Mouse (Mus musculus): Measurements from ENCODE around the gene Golga3.
A peak's percentile ranks its signal among the peaks of the same experiment; 100 is the strongest.

Gene Golga3

DNA sequence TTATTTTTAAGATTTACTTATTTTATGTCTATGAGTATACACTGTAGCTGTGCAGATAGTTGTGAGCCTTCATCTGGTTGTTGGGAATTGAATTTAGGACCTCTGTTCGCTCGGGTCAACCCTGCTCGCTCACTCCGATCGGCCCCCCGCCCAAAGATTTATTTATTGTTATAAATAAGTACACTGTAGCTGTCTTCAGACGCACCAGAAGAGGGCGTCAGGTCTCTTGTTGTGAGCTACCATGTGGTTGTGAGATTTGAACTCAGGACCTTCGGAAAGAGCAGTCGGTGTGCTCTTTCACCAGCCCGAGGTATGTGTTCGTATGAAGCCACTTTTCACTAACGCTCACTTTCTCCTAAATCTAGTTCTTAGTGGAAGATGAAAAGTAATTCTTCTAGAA, 55.1 kb downstream of the Golga3 start:
- DNase-seq (ENCODE audit: low spot score in 2 of 2): no peak

DNA sequence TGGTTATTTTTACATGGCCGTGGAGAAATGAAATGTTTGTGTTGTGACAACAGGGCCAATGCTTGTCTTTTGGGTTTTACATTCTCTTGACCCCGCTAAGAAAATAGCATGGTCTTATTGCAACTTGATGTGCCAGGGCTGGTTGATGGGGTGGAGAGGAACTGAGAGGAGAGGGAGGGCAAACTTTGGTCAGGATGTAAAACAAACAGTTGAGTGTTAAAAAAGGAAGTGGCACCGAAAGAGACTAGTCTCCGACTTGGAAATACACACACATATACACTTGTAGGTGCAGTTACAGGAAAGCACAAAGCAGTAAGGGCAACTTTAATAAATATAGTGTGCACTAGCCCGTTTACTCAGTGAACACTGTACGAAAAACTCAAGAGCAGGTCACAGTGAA, 55.8 kb downstream of the Golga3 start:
- no peak for DNase-seq (ENCODE audit: low spot score in 2 of 2)

DNA sequence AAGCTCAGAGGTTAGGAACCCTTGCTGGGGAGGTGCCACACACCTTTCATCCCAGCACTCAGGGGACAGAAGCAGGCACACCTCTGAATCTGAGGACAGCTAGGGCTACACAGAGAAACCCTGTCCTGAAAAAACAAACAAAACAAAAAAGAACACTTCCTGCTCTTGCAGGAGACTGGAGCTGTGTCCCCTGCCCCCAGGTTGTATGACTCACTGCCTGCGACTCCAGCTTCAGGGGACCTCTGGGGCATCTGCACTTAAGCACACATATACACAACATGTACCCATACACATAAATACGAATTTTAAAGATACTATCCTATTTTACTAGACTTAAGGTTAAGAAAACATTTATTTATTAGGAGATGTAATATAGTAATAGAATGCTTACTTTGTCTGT, 67.6 kb downstream of the Golga3 start:
- DNase-seq (ENCODE audit: low spot score in 2 of 2): no peak

DNA sequence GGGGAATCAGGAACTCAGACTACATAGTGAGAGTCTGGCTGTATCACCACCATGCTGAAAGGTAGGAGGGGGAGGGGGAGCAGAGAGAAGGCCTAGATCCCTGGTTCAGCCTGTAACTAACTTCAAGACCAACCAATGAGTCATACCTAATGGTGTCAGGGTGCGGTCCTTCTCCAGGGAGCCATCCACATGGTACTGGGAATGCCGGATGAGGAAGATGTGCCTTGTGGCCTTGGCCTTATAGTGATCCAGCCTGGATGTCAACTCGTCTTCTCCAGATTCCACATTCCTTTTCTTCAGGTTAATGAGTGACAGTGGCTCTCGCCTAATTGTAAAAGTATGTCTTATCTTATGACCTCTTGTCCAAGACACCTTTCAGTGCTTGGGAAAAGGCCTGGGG, 90.4 kb downstream of the Golga3 start:
- DNase-seq (ENCODE audit: low spot score in 2 of 2): no peak

DNA sequence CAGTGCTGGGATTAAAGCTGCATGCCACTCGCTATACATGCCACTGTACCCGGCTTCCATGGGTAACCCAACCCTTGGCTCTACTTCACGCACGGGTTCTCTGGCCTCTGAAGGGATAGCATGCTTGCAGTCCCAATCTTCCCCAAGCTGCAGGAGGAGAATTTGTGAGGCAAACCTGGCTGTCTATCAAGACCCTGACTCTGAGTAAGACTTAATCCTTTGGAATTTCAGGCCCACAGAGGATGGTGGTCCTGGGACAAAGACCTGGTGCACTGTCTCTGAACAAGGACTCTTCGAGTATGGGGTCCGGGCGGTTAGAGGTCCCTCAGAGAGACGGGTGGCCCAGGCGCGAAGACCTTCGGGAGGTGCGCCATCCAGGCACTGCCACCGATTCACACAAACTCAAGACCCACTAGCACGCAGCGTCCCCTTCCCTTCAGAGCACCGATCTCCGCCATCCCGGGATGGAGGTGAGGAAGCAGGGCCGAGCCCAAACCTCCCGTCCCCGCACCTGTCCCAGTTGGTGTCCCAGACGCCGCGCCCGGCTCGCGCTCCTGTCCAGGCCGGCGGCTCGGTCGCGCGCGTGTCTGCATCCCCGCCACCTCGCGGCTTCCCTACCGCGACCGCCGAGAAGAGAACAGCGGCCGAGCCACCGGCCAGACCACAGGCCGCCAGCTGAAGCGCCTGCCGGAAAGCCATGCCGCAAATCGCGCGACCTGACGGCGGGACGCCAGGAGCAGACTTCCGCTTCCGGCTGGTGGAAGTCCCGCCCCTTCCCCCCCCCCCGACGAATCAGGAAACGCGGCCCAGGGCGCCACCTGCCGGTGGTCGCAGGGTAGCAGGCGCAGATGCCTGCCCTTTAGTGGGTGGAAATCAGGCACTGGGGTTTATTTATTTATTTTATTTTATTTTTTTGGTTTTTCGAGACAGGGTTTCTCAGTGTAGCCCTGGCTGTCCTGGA, 92.9 kb downstream of the Golga3 start, which contains the start of gene Pgam5:
Pgam5 (minus strand) TSS at position 773 of the 961 bp plus-strand sequence.
- peak; percentile 79 to 80 for DNase-seq (ENCODE audit: low spot score in 2 of 2)

DNA sequence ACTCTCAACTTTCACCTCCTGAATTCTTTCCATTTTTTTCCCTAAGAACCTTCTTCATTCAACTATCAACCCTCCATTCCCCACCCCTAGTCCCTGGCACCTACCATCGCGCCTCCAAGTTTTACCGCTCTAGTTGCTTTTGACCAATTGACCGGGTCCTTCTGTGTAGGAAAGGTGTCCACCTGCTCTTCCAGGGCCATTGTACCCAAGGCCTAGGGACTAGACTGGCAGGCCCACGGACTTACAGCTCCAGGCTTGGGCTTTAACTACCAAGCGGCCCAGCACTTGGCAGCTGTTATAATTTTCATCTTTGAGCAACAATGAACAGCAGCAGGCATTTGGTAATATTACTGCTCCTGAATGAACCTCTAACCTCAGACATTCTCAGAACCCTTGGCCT, 93.7 kb downstream of the Golga3 start:
- no peak for DNase-seq (ENCODE audit: low spot score in 2 of 2)

DNA sequence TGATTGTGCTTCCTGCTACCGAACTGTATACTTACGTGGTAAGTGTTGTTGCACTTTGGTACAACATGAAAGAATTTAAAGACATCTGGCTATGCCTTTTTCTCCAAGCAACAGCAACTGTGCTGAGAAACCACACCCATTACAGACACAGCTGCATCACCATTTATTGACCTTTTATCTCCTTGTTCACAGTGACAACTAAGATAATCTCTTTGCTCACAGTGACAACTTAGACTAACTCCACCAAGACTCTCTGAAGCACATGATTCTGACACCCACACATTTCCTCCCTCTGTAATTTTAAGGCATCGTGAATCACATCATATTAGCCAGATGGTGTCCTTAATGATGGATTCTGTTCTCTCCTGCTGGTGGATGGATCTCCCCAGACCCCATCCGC, 97.6 kb downstream of the Golga3 start:
- DNase-seq (ENCODE audit: low spot score in 2 of 2): no peak

DNA sequence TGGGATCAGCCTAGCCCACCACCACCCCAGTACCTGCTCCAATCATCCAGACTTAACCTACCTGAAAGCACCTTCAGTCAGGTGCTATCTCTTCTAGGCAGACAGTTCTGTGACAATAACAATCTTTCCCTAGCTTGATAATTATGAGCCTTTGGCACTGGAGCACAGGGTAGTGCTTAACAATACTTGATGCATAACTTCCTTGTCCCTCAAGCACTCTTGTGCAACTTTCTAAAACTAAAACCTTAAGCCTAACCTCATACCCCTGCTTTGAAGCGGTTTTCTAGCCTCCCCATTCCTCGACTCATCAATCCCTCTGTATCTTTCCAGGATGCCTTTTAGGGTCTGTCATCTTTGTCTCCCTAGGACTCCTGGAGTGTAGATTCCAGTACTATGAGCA, 98.3 kb downstream of the Golga3 start:
- no peak for DNase-seq (ENCODE audit: low spot score in 2 of 2)

All from frontal cortex, postnatal 25 days (tissue).